Mouse (Mus musculus) spleen, postnatal 36 days (tissue): ENCODE results near the gene Lrrc28.
"Not testable (repeated sequence)": the region's sequence is repeated elsewhere in the genome, so short reads cannot be mapped to it uniquely, and the experiment has no call there.

Source experiments
- DNase-seq, 2 experiments: peaks; one replicate each; pipeline ENCODE4 v3.0.0; 2022; ENCODE audit warnings: low spot score in 2 of 2, mixed read lengths in 1 of 2

Gene Lrrc28

GRCm38 (mm10) chr7:67529381-67529780 is 115.7 kb downstream of the Lrrc28 start:
- no peak for DNase-seq

GRCm38 (mm10) chr7:67528821-67529221 is 116.2 kb downstream of the Lrrc28 start:
- DNase-seq, result no peak

GRCm38 (mm10) chr7:67528063-67528811 is 116.8 kb downstream of the Lrrc28 start:
- peak in 1 of 2 experiments; percentile 26 for DNase-seq

- DNase-seq, result no peak
Observed at GRCm38 (mm10) chr7:67525886-67526580, 119.0 kb downstream of the Lrrc28 start.

GRCm38 (mm10) chr7:67524069-67524468 is 121.0 kb downstream of the Lrrc28 start:
- not testable (repeated sequence) for DNase-seq

GRCm38 (mm10) chr7:67523400-67523799 is 121.7 kb downstream of the Lrrc28 start:
- no peak for DNase-seq

- not testable (repeated sequence) for DNase-seq
Observed at GRCm38 (mm10) chr7:67521731-67522130, 123.3 kb downstream of the Lrrc28 start.

GRCm38 (mm10) chr7:67520959-67521358 is 124.1 kb downstream of the Lrrc28 start:
- DNase-seq, result peak in 1 of 2 experiments; percentile 8

GRCm38 (mm10) chr7:67520001-67520400 is 125.1 kb downstream of the Lrrc28 start:
- no peak for DNase-seq

GRCm38 (mm10) chr7:67515621-67516020 is 129.4 kb downstream of the Lrrc28 start:
- DNase-seq, result no peak

GRCm38 (mm10) chr7:67514893-67515292 is 130.2 kb downstream of the Lrrc28 start:
- no peak for DNase-seq

- DNase-seq, result no peak
Observed at GRCm38 (mm10) chr7:67514380-67514779, 130.7 kb downstream of the Lrrc28 start.

- no peak for DNase-seq
Observed at GRCm38 (mm10) chr7:67513656-67514055, 131.4 kb downstream of the Lrrc28 start.

GRCm38 (mm10) chr7:67511606-67512005 is 133.5 kb downstream of the Lrrc28 start:
- DNase-seq, result no peak

GRCm38 (mm10) chr7:67503281-67504010 is 141.6 kb downstream of the Lrrc28 start:
- DNase-seq, result no peak

GRCm38 (mm10) chr7:67502631-67503030 is 142.4 kb downstream of the Lrrc28 start:
- DNase-seq, result no peak

GRCm38 (mm10) chr7:67500878-67501277 is 144.2 kb downstream of the Lrrc28 start:
- no peak for DNase-seq

- DNase-seq, result no peak
Observed at GRCm38 (mm10) chr7:67500076-67500828, 144.8 kb downstream of the Lrrc28 start.

- DNase-seq, result no peak
Observed at GRCm38 (mm10) chr7:67499516-67499915, 145.6 kb downstream of the Lrrc28 start.

- DNase-seq, result no peak
Observed at GRCm38 (mm10) chr7:67493795-67494687, 151.0 kb downstream of the Lrrc28 start.
